Mouse (Mus musculus): ENCODE measurements around the gene Pcnp.
"Not testable (repeated sequence)": the region's sequence is repeated elsewhere in the genome, so short reads cannot be mapped to it uniquely, and the experiment has no call there.

Gene Pcnp

GRCm38 (mm10) chr16:55966212-55966871 is 63.2 kb downstream of the Pcnp start, which contains the start of gene Rpl24:
TSS of gene Rpl24 (plus strand) at chr16:55966275.
- DNase-seq = peak; percentile 94

DNA sequence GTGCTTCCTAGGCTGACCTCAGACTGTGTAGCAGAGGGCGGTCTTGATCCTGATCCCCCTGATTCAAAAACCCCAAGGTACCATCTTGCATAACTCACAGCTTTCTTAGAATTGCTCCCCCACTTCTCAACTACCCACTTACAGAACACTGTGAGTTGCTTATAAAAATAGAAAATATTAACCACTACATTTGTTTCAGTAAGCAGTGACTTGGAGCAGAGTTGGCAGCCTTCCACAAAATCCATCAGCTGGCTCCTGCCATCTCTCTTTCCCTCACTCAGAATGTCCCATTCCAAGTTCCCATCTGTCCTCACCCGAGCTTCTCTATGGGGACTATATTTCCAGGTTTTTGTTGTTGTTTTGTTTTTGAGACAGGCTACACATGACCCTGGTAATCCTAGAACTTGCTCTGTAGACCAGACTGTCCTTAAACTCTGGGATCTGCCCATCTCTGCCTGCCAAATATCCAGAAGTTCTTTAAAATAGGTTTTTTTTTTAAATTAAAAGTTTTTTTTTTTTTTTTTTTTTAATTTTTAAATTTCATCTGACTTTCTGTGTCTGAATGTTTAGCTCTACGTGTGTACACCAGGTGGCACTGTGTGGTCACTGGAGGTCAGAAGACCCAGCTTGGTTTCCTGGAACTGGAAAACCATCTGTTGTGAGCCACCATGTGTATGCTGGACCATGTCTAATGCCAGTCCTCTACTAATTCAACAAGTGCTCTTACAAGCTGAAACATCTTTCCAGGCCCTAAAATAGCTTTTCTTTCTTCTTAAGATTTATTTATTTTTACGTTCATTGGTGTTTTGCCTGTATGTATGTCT is 65.2 kb downstream of the Pcnp start:
- DNase-seq = no peak

DNA sequence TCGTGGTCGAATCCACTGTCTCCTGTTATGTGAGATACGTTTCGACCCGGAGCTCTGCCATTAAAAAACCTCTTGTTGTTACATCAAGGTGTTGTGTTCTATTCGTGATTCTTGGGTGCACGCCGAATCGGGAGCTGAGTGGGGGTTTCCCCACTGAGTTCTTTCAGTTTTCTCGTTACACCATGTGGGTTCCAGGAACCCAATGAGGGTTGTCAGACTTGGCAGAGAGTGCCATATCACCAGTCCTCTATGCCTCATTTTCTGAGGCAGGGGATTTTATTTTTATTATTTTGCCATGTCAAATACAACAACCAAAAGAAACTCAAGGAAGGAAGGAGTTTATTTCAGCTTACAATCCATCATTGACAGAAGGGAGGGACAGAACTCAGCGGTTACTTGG is 66.5 kb downstream of the Pcnp start:
- not testable (repeated sequence) for DNase-seq

Measured in cerebellum, adult 8-10 months (tissue).